Mouse (Mus musculus): ENCODE data around the gene Otud1.

Gene Otud1

GRCm38 (mm10) chr2:19670851-19671688 lies 13.5 kb downstream of the Otud1 start:
- no peak for DNase-seq (ENCODE audit: low spot score in 2 of 2)

DNA sequence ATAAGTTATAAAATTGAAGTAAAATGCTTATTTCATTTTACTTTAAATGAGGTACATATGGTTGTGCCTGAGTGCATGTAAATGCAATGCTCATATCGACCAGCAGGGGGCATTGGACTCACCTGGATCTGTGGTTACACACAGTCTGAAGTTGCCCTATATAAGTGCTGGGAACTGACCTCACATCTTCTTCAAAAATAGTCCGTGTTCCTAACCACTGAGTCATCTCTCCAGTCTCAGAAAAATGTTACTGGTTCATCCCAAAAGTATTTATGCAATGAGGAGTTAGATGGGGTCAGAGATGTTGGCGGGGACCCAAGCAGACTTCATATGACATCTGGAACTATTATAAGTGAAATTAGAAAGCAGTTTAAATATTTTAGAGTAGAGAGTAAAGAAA lies 25.4 kb downstream of the Otud1 start:
- no peak for DNase-seq (ENCODE audit: low spot score in 2 of 2)

DNA sequence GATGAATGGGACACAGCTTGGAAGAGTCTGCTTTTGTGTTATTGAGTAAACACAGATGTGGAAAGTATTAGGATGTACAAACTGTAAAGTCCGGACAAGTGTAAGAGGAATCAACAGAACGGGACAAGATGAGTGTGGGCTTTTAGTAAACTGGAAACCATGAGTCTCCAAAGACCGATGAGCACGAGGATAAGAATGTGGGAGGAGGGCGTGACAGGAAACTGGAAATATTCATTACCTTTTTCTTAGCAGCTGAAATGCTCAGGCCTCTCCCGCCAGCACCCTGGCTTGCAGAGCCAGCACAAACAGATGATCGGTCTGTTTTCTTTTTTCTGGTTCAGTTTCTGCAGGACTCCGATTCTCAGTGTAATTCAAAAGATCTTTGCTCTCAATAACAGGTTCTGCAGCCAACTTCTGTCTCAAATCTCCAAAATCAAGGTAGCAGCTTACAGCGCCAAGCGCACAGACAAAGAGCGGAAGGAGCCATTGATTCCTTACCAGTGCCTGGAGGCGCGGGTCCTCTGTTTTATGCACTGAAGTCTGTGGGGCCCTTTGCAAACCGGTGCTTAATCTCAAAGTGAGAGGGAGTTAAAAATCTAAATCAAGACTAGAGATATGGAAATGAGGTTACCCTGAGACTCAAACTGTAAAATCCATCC lies 28.1 kb downstream of the Otud1 start:
- DNase-seq (ENCODE audit: low spot score in 2 of 2): no peak

DNA sequence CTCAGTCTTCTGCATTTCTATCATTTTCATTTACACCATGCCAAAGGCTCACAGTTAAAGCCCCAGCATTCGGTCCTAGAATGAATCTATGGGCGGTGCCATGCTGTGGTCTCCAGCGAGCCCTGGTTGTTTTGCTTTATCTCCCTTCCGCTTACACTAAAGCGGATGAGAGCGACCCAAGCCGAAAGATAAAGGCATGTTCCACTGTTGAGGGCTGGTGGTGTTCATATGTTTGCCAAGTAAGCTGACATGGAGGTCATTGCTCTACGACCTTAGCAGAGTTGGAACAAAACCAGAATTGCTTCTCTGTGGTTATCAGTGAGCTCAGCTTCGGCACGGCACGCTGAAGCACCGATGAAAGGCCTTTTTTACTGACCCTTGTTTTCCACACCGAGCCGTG lies 32.5 kb downstream of the Otud1 start:
- no peak for DNase-seq (ENCODE audit: low spot score in 2 of 2)

GRCm38 (mm10) chr2:19699573-19700295 lies 42.2 kb downstream of the Otud1 start:
- no peak for DNase-seq (ENCODE audit: low spot score in 2 of 2)

DNA sequence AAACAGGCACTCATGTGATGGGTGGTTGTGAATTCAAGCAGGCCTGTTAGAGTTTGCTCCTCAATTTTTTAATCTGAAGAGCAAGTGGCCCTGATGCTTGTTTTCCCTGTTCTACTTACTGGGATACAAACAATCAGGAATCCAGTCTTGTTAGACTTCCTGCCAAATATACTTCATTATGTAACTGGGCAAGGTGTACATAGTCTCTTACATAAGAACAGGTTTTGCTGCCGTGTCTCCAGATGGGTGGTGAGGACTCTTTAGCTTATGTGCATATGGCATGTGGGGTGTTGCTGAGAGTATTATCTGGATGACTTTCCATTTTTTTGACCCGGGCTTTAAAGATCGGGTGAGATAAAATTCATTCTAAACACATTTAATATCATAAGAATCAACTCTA lies 43.8 kb downstream of the Otud1 start:
- DNase-seq (ENCODE audit: low spot score in 2 of 2): no peak

DNA sequence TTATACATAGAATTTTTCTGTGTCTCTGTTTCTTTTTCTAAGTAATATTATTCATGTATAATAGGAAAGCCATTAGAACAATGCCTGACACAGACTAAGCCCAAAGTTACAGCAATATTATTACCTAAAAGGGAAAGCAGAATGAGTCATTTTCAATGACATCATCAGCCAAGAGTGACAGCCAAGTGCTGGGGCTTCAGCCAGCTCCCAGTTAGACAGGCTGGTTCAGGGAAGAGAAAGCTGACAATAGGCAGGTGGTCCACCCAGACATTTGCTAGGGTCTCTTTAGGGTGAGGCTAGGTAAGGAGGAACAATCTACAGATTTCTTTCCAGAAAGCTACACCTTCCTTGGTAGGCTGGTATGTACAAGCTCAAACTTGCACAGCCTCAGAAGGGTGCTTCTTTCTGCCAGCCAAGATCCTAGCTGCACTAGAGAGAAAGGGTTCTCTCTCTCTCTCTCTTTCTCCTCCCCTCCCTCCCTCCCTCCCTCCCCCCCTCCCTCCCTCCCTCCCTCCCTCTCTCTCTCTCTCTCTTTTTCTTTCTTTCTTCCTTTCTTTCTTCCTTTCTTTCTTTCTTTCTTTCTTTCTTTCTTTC lies 45.6 kb downstream of the Otud1 start:
- no peak for DNase-seq (ENCODE audit: low spot score in 2 of 2)

DNA sequence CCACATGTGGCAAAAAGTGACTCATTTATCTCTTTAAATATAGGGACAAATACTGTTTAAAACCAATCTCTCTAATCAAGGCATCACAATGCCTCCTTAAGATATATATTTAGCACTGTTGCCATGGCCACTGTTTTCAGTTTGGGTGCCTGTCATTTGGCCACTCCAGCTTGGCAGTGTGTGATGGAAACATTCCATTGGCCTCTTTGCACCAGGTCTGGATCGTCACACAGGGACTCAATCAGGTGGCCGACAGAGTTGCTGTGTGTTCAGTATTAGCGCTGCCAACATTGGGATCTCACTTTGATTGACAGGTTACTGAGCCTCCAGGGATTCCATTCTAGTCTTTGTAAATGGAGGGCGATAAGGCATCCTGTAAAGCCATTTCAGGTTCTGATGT lies 46.1 kb downstream of the Otud1 start:
- no peak for DNase-seq (ENCODE audit: low spot score in 2 of 2)

- no peak for DNase-seq (ENCODE audit: low spot score in 2 of 2)
Measured at GRCm38 (mm10) chr2:19704272-19704671, 46.7 kb downstream of the Otud1 start.

GRCm38 (mm10) chr2:19706886-19707285 lies 49.3 kb downstream of the Otud1 start:
- DNase-seq (ENCODE audit: low spot score in 2 of 2): no peak

All from right cerebral cortex, postnatal 36 days (tissue).